Mouse (Mus musculus) myocyte (in vitro differentiated cells): ENCODE measurements around the gene Tomt. TPM values are rescaled to one million over a fixed set of nuclear protein-coding genes. Genes with fewer than 3 reads are reported as not detected.

Experiments used
- H3K27me3 ChIP-seq: one replicate; pipeline ENCODE4 v1.6.1; 2011; ENCODE audit not compliant: control insufficient read depth, insufficient read depth, insufficient read length
- H3K36me3 ChIP-seq: one replicate; pipeline ENCODE4 v1.6.1; 2011; ENCODE audit not compliant: control insufficient read depth, insufficient read depth
- H3K4me2 ChIP-seq: one replicate; pipeline ENCODE4 v1.6.1; 2011; ENCODE audit warnings: low read depth, control low read depth
- H3K4me3 ChIP-seq: one replicate; pipeline ENCODE4 v1.5.1; 2011; ENCODE audit warnings: mild to moderate bottlenecking, control low read depth, moderate library complexity
- H3K79me2 ChIP-seq: one replicate; pipeline ENCODE4 v1.6.1; 2011; ENCODE audit not compliant: control insufficient read depth, insufficient read depth
- H3ac ChIP-seq: one replicate; pipeline ENCODE4 v1.6.1; 2011; ENCODE audit not compliant: control insufficient read depth, insufficient read length
- CEBPB ChIP-seq: IDR thresholded peaks from 2 replicates; pipeline ENCODE4 v1.6.1; 2011; ENCODE audit warnings: mild to moderate bottlenecking, moderate library complexity; ENCODE audit not compliant: poor library complexity, insufficient read depth, severe bottlenecking
- E2F4 ChIP-seq: IDR thresholded peaks from one replicate; pipeline ENCODE4 v1.6.1; 2011; ENCODE audit warnings: mild to moderate bottlenecking, control low read depth, moderate library complexity; ENCODE audit not compliant: insufficient read depth
- MAX ChIP-seq: IDR thresholded peaks from one replicate; pipeline ENCODE4 v1.6.1; 2011; ENCODE audit warnings: low read depth, mild to moderate bottlenecking, control low read depth
- MYOD1 ChIP-seq, 3 experiments: IDR thresholded peaks; one replicate each; pipeline ENCODE4 v1.6.1; 2011; ENCODE audit warnings: control low read depth in 2 of 3, low read depth in 2 of 3, mild to moderate bottlenecking in 2 of 3, moderate library complexity in 1 of 3; ENCODE audit not compliant: insufficient read length in 2 of 3, control insufficient read depth in 1 of 3
- MYOG ChIP-seq, 3 experiments: IDR thresholded peaks; one replicate each; pipeline ENCODE4 v1.6.1; 2011; ENCODE audit warnings: control low read depth in 2 of 3, low read depth in 2 of 3, mild to moderate bottlenecking in 2 of 3; ENCODE audit not compliant: insufficient read length in 2 of 3, control insufficient read depth in 1 of 3, insufficient read depth in 1 of 3
- POLR2A ChIP-seq: IDR thresholded peaks from one replicate; pipeline ENCODE4 v1.6.1; 2011; ENCODE audit warnings: low read depth, mild to moderate bottlenecking, control low read depth, moderate library complexity; ENCODE audit not compliant: insufficient read length
- POLR2AphosphoS2 ChIP-seq: IDR thresholded peaks from one replicate; pipeline ENCODE4 v1.6.1; 2011; ENCODE audit warnings: low read depth, control low read depth; ENCODE audit not compliant: insufficient read length
- REST ChIP-seq: IDR thresholded peaks from one replicate; pipeline ENCODE4 v1.6.1; 2011; ENCODE audit warnings: mild to moderate bottlenecking, control low read depth, moderate library complexity; ENCODE audit not compliant: insufficient read depth, insufficient read length
- SRF ChIP-seq: IDR thresholded peaks from one replicate; pipeline ENCODE4 v1.6.1; 2011; ENCODE audit warnings: low read depth; ENCODE audit not compliant: control insufficient read depth, insufficient read length
- TCF12 ChIP-seq: IDR thresholded peaks from one replicate; pipeline ENCODE4 v1.6.1; 2011; ENCODE audit warnings: mild to moderate bottlenecking, control low read depth; ENCODE audit not compliant: poor library complexity, insufficient read depth, severe bottlenecking
- TCF3 ChIP-seq: IDR thresholded peaks from one replicate; pipeline ENCODE4 v1.6.1; 2011; ENCODE audit warnings: low read depth, control low read depth; ENCODE audit not compliant: insufficient read length
- USF1 ChIP-seq: IDR thresholded peaks from one replicate; pipeline ENCODE4 v1.6.1; 2011; ENCODE audit warnings: low read depth, mild to moderate bottlenecking, control low read depth, moderate library complexity
- polyA plus RNA-seq: library from polyadenylated mRNA; unstranded; fragments of >200 nt; fragmentation: generic; extraction: Trizol; gene quantifications from one replicate; pipeline ENCODE4 v1.2.1, GENCODE M21; 2012; ENCODE audit warnings: missing spikeins

The Tomt gene
- polyA plus RNA-seq, 1 experiment: 0.06 TPM

DNA sequence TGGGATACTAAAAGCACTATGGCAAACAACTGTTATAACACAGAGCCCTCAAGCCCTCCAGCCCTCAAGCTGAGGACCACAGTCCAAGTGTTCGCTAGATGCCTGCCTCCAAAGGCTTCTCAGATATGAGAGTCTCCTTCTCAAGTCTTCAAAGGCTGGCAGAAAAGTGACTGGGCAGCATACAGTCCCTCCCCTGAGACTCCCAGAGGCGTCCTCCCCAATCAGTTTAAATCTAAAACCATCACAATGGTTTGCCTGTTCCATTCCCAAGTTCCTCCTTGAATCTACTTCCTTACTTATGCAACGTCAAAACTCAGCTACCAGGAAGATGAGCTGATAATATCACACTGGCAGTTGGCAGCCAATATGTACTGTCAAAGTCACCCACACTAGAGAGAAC is 42.7 kb downstream of the Tomt start, which contains the start of gene Anapc15:
Anapc15 (plus strand) TSS at position 301 of the 400 bp plus-strand sequence.
- no peaks in the 10 kb centered on the region for H3K27me3 ChIP-seq

DNA sequence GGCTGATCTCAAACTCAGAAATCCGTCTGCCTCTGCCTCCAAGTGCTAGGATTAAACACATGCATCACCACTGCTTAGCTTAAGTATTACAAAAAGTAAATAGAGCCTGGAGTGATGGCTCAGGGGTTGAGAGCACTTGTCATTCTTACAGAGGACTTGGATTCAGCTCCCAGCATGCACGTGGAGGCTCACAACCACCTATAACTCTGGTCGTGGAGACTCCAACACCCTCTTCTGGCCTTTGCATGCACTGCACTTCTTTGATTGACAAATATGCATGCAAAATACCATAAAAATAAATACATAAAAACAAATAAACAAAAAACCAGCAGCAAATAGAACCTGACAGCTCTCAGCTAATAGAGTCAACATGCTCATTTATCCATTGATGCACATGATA is 43.9 kb downstream of the Tomt start:
- H3K79me2 ChIP-seq: no peaks in the 10 kb centered on the region
- TF ChIP-seq POLR2A: no peak
- TF ChIP-seq POLR2AphosphoS2: no peak
- no peak for TF ChIP-seq MAX
- TF ChIP-seq TCF12: no peak
- no peak for TF ChIP-seq MYOD1 (IDR thresholded peaks at IDR 0.05; ENCODE audit: control insufficient read depth in 1 of 3, insufficient read length in 2 of 3, low read depth in 2 of 3)
- no peak for TF ChIP-seq USF1
- no peak for TF ChIP-seq MYOG (IDR thresholded peaks at IDR 0.05; ENCODE audit: control insufficient read depth in 1 of 3, insufficient read depth in 1 of 3, insufficient read length in 2 of 3, low read depth in 2 of 3)
- no peak for TF ChIP-seq REST
- no peak for TF ChIP-seq CEBPB
- no peak for TF ChIP-seq E2F4
- no peak for TF ChIP-seq SRF

More for the DNA sequence above, 42.7 kb downstream of the Tomt start, which contains the start of gene Anapc15:
- H3K4me2 ChIP-seq: no peak within 1 kb of the TSS
- no peaks in the 10 kb centered on the region for H3K79me2 ChIP-seq
- H3K36me3 ChIP-seq: no peaks in the 10 kb centered on the region
- H3K4me3 ChIP-seq: no peak within 1 kb of the TSS
- TF ChIP-seq USF1: no peak
- no peak for TF ChIP-seq CEBPB
- no peak for TF ChIP-seq TCF3
- TF ChIP-seq REST: no peak
- no peak for TF ChIP-seq MYOD1 (IDR thresholded peaks at IDR 0.05; ENCODE audit: control insufficient read depth in 1 of 3, insufficient read length in 2 of 3, low read depth in 2 of 3)
- no peak for TF ChIP-seq E2F4
- TF ChIP-seq MYOG (IDR thresholded peaks at IDR 0.05; ENCODE audit: control insufficient read depth in 1 of 3, insufficient read depth in 1 of 3, insufficient read length in 2 of 3, low read depth in 2 of 3): no peak
- no peak for TF ChIP-seq MAX
- TF ChIP-seq SRF: no peak
- no peak for TF ChIP-seq POLR2A
- TF ChIP-seq TCF12: no peak
- TF ChIP-seq POLR2AphosphoS2: no peak
- H3ac ChIP-seq: no peak within 1 kb of the TSS

GRCm38 (mm10) chr7:101860978-101861377 is 45.2 kb downstream of the Tomt start:
- H3K27me3 ChIP-seq: no peaks in the 10 kb centered on the region
- H3ac ChIP-seq: no peak overlapping the region

More for the DNA sequence above, 43.9 kb downstream of the Tomt start:
- H3K27me3 ChIP-seq: no peaks in the 10 kb centered on the region
- H3ac ChIP-seq: no peak overlapping the region
- H3K4me3 ChIP-seq: no peak overlapping the region
- H3K36me3 ChIP-seq: no peaks in the 10 kb centered on the region
- no peak overlapping the region for H3K4me2 ChIP-seq

DNA sequence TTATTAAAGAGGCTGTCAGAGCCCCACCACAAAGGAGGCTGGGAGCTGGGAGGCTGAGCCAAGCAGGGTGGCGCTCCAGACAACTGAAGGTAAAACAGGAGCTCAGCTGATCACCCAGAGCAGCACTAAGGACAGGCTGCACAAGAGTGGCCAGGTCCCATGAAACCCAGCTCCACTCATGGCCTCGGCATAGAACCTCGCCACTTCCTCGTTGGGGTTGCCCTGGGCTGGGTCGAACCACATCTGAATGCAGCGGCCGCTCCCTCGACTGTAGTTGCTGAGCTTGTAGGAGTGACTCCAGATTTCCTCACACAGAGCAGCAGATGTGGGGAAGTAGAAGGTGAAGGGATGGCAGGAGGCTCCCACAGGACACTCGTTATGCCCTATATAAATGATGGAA is 47.8 kb downstream of the Tomt start:
- Histone ChIP-seq H3K36me3 (no peaks in the 10 kb centered on the region), H3K4me2 (peak overlapping the region; percentile 32), H3K79me2 (no peaks in the 10 kb centered on the region), H3K27me3 (no peaks in the 10 kb centered on the region), H3K4me3 (no peak overlapping the region), H3ac (no peak overlapping the region)
- TF ChIP-seq E2F4 (no peak), REST (no peak), CEBPB (no peak), MYOD1 (IDR thresholded peaks at IDR 0.05; ENCODE audit: control insufficient read depth in 1 of 3, insufficient read length in 2 of 3, low read depth in 2 of 3) (no peak), TCF12 (no peak), USF1 (no peak), SRF (no peak)

More at GRCm38 (mm10) chr7:101860978-101861377, 45.2 kb downstream of the Tomt start:
- Histone ChIP-seq H3K4me2 (no peak overlapping the region), H3K79me2 (no peaks in the 10 kb centered on the region), H3K36me3 (no peaks in the 10 kb centered on the region), H3K4me3 (no peak overlapping the region)
- TF ChIP-seq TCF12 (no peak), SRF (no peak), REST (no peak), MYOD1 (IDR thresholded peaks at IDR 0.05; ENCODE audit: control insufficient read depth in 1 of 3, insufficient read length in 2 of 3, low read depth in 2 of 3) (no peak), MYOG (IDR thresholded peaks at IDR 0.05; ENCODE audit: control insufficient read depth in 1 of 3, insufficient read depth in 1 of 3, insufficient read length in 2 of 3, low read depth in 2 of 3) (no peak), USF1 (no peak), POLR2A (no peak), POLR2AphosphoS2 (no peak), E2F4 (no peak), MAX (no peak), TCF3 (no peak), CEBPB (no peak)

GRCm38 (mm10) chr7:101857094-101857493 is 49.1 kb downstream of the Tomt start, which contains the start of gene Folr2:
Gene Folr2, minus strand, starts transcription at chr7:101857194.
- H3K79me2 ChIP-seq: no peaks in the 10 kb centered on the region
- no peaks in the 10 kb centered on the region for H3K27me3 ChIP-seq
- H3ac ChIP-seq: no peak within 1 kb of the TSS
- TF ChIP-seq MYOD1 (IDR thresholded peaks at IDR 0.05; ENCODE audit: control insufficient read depth in 1 of 3, insufficient read length in 2 of 3, low read depth in 2 of 3) (no peak), POLR2AphosphoS2 (no peak), TCF12 (no peak), REST (no peak), POLR2A (no peak), MYOG (IDR thresholded peaks at IDR 0.05; ENCODE audit: control insufficient read depth in 1 of 3, insufficient read depth in 1 of 3, insufficient read length in 2 of 3, low read depth in 2 of 3) (no peak), CEBPB (no peak), E2F4 (no peak), SRF (no peak), USF1 (no peak), TCF3 (no peak), MAX (no peak)
- no peaks in the 10 kb centered on the region for H3K36me3 ChIP-seq
- no peak within 1 kb of the TSS for H3K4me3 ChIP-seq
- H3K4me2 ChIP-seq: no peak within 1 kb of the TSS
